Mouse (Mus musculus) cerebellum, adult 2 months (tissue): Measurements from ENCODE around the gene Mtfr1l. TPM values are rescaled to one million over a fixed set of nuclear protein-coding genes. Genes with fewer than 3 reads are reported as not detected.
A peak's percentile ranks its signal among the peaks of the same experiment; 100 is the strongest.

Experiments
- DNase-seq, 2 experiments: peaks; one replicate each; pipeline ENCODE4 v3.0.0; 2021
- H3K27ac ChIP-seq: fragments of 200-500 bp; 2 replicates; pipeline ENCODE4 v1.5.1; 2012; ENCODE audit warnings: low read length, control low read depth, inconsistent platforms; ENCODE audit not compliant: insufficient read depth
- H3K27me3 ChIP-seq: fragments of 200-500 bp; 2 replicates; pipeline ENCODE4 v1.6.1; 2012; ENCODE audit warnings: inconsistent platforms, mild to moderate bottlenecking, low read length, moderate library complexity; ENCODE audit not compliant: control insufficient read depth, insufficient read depth
- H3K4me1 ChIP-seq: fragments of 200-500 bp; 2 replicates; pipeline ENCODE4 v1.6.1; 2011; ENCODE audit warnings: low read length; ENCODE audit not compliant: control insufficient read depth, insufficient read depth
- H3K4me3 ChIP-seq: fragments of 200-500 bp; replicated peaks from 2 replicates; pipeline ENCODE3; 2011; ENCODE audit warnings: mild to moderate bottlenecking, low read depth, low read length, control low read depth; ENCODE audit not compliant: insufficient read depth
- CTCF ChIP-seq: fragments of 200-500 bp; IDR thresholded peaks from 2 replicates; pipeline ENCODE4 v1.5.1; 2011; ENCODE audit warnings: low read depth, mild to moderate bottlenecking, control low read depth, low read length, moderate library complexity, borderline replicate concordance; ENCODE audit not compliant: insufficient read depth
- POLR2A ChIP-seq: fragments of 200-500 bp; IDR thresholded peaks from 2 replicates; pipeline ENCODE4 v1.6.1; 2011; ENCODE audit warnings: low read length, control low read depth, borderline replicate concordance; ENCODE audit not compliant: insufficient read depth
- WGBS: fragments of 180-500 bp; shearing (Covaris S2); methylation state at CpG from one replicate; pipeline ENCODE4 v1.1.7; 2018; 5-methylcytosine and 5-hydroxymethylcytosine counted together
- polyA plus RNA-seq: library from polyadenylated mRNA; depleted of rRNA; stranded (reverse); fragments of >200 nt; gene quantifications from 2 replicates; pipeline ENCODE4 v1.2.3, GENCODE M21; 2012; rRNA removed

The Mtfr1l gene
- polyA plus RNA-seq, 1 experiment: 148 TPM

DNA sequence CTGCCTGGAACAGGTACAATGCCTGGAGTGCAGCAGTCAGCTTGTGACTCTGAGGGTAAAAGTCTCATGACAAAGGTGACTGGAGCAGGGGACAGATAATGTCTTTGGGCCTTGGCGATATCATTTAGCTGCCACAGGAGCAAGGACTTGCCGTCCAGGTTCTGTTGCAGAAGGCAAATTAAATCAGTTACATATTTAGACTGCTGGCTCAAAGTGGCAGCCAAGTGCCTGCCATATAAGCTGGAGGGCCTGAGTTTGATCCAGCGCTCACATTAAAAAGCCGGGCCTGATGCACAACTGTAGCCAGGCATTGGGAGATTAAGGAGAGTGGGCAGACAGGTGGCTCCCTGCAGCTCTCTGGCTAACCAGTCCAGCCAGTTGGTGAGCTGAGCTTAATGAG is 55.3 kb downstream of the Mtfr1l start:
- WGBS: 72% methylated on average over 4 of the region's 4 CpGs
- DNase-seq: no peak
- TF ChIP-seq CTCF (no peak), POLR2A (no peak)

DNA sequence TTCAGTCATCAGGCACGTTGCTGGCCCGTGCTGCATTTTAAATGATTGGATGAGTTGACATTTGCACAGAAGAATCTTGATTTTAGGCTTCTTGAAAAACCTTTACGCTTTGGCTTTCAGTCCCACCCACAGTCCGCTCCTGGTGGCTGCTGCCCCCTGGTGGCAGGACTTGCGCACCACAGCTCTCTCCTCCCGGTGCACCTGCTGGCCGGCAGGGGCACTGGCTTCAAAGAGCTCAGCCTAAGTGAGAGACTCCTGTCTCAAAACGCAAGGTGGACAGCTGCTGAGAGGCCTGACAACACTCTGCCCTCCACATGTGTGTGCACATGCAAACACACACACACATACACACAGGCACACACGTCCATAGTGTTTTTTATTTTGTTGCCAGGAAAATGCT is 57.2 kb downstream of the Mtfr1l start:
- H3K27ac ChIP-seq: no peak overlapping the region
- WGBS: 2% methylated on average over 9 of the region's 9 CpGs
- H3K4me3 ChIP-seq: no peak overlapping the region
- DNase-seq: peak; percentile 92 to 99
- TF ChIP-seq CTCF: peak; percentile 100
- TF ChIP-seq POLR2A: no peak
- H3K4me1 ChIP-seq: peaks cover 23% of the 10 kb centered on the region
- no peaks in the 10 kb centered on the region for H3K27me3 ChIP-seq

More for the DNA sequence above, 55.3 kb downstream of the Mtfr1l start:
- Histone ChIP-seq H3K27me3 (no peaks in the 10 kb centered on the region), H3K4me3 (no peak overlapping the region), H3K4me1 (peaks cover 36% of the 10 kb centered on the region), H3K27ac (no peak overlapping the region)

DNA sequence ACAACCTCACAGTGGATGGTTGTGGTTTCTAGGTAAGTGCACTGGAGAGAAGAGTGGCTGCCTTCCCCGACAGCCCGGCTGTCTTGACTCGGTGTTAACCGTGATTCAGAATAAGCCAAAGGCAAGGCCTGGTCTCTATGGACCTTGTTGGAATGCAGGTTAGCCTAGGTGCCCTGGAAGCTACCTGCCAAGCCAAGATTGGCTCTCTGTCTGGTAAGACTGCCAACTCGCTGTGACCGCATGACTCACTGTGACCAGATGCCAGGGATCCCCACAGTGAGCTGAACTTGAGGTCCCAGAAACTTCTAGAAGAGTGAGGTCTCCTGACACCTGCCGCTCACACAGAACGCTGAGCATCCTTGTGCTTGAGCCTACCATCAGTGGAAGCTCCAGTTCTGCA is 58.3 kb downstream of the Mtfr1l start:
- Histone ChIP-seq H3K4me1 (peaks cover 15% of the 10 kb centered on the region), H3K27ac (peak overlapping the region; percentile 12; the same call in 1 of the 2 replicates), H3K4me3 (no peak overlapping the region), H3K27me3 (no peaks in the 10 kb centered on the region)
- TF ChIP-seq POLR2A (no peak), CTCF (no peak)
- peak; percentile 76 to 81 for DNase-seq
- 32% methylated on average over 8 of the region's 8 CpGs for WGBS

Other genes starting within 250 kb of the Mtfr1l start
- 8.9 and 9.6 TPM in 2 replicates for gene Pdik1l, start 247.5 kb downstream of the Mtfr1l start, polyA plus RNA-seq
- 0.07 and 0.24 TPM in 2 replicates for gene Trim63, start 220.3 kb downstream of the Mtfr1l start, polyA plus RNA-seq
- gene Slc30a2, start 192.2 kb downstream of the Mtfr1l start, polyA plus RNA-seq: 0.13 and 0.20 TPM in 2 replicates
- gene Extl1, start 151.5 kb downstream of the Mtfr1l start, polyA plus RNA-seq: 10.3 and 13.0 TPM in 2 replicates
- gene Pafah2, start 139.1 kb downstream of the Mtfr1l start, polyA plus RNA-seq: 7.1 and 8.9 TPM in 2 replicates
- gene Stmn1, start 67.1 kb downstream of the Mtfr1l start, polyA plus RNA-seq: 361 and 454 TPM in 2 replicates
- 86.0 and 99.2 TPM in 2 replicates for gene Paqr7, start 38.7 kb downstream of the Mtfr1l start, polyA plus RNA-seq
- 0.24 and 0.65 TPM in 2 replicates for gene Aunip, start 24.4 kb downstream of the Mtfr1l start, polyA plus RNA-seq
- gene Selenon, start 16.8 kb upstream of the Mtfr1l start, polyA plus RNA-seq: 37.8 and 43.1 TPM in 2 replicates
- gene Man1c1, start 168.9 kb upstream of the Mtfr1l start, polyA plus RNA-seq: 30.1 and 36.3 TPM in 2 replicates
- gene Ldlrap1, start 232.6 kb upstream of the Mtfr1l start, polyA plus RNA-seq: 16.0 and 18.5 TPM in 2 replicates